Mouse (Mus musculus) layer of hippocampus, adult 9-11 months (tissue): Measurements from ENCODE around the gene Zmiz2.
"Not testable (repeated sequence)": the region's sequence is repeated elsewhere in the genome, so short reads cannot be mapped to it uniquely, and the experiment has no call there.

Experiments
- DNase-seq: peaks from one replicate; pipeline ENCODE4 v3.0.0; 2022

Zmiz2 gene

DNA sequence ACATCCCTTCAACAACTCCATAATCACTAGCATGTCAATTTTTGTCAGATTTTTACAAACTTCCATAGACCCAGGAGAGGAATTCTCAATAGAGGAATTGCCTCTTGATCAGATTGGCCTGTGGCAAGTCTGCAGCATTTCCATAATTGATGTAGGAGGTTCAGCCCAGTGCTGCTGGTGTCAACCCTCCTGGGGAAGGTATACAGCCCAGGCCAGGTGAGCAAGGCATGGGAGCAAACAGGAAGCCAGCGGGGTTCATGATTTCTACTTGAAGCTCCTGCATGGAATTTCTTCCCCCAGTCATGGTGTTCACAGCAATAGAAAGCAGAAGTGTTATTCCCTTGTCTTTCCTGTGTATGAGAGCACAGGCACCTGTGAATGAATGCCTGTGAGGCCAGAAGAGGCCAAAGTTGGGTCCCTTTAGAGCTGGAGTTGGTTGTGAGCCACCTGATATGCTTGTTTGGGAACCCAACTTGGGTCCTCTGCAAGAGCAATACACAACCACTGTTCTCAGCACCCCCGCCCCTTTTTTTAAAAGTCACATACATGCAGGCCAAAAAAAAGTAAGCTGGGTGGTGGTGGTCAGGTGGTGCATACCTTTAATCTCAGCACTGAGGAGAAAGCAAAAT lies 32.0 kb downstream of the Zmiz2 start:
- DNase-seq, result no peak

DNA sequence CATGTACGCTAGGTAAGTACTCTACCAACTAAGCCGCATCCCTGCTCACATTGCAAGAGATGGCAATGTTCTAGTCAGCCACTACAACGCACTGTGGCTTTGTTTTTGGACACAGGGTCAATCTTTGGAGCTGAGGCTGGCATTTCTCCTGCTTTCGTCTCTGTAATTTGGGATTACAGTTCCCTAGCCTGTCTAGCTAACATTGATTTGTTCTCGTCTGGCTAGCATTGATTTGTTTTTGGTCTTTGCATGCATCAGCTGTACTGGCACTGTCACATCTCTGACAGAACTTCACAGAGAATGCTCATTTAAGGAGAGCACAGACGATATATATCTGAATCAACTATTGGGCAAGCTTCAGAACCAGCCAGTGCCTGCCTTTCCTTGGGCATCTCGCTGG lies 41.3 kb downstream of the Zmiz2 start:
- DNase-seq, result no peak

DNA sequence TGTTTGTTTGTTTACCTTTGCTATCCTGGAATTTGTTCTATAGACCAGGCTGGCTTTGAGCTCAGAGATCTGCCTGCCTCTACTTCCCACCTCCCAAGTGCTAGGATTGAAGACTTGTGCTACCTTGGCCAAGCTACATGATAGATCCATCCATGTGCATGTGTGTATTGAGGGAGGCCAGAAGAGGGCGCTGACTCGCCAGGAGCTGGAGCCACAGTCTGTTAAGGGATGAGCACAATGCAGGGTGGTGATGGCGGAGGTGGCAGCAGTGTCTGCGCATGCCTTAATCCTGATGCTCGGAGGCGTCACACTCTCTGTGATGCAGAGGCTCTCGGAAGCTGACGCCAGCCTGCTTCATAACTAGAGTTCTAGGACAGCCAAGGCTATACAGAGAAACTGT lies 47.6 kb downstream of the Zmiz2 start:
- no peak for DNase-seq

DNA sequence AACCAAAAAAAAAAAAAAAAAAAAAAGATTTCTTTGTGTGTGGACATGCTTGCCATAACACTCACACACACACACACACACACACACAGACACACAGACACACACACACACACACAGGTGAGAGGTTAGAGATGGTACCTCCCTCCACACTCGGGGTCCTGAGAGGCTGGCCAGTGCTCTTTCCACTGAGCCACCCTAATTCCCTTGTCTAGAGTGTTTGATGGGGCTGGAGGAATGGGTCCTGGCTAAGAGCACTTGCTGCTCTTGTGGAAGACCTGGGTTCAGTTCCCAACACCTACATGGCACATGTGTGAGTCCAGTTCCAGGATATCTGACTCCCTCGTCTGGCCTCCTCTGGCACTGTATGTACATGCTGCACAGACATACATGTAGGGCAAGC lies 48.8 kb downstream of the Zmiz2 start:
- no peak for DNase-seq

DNA sequence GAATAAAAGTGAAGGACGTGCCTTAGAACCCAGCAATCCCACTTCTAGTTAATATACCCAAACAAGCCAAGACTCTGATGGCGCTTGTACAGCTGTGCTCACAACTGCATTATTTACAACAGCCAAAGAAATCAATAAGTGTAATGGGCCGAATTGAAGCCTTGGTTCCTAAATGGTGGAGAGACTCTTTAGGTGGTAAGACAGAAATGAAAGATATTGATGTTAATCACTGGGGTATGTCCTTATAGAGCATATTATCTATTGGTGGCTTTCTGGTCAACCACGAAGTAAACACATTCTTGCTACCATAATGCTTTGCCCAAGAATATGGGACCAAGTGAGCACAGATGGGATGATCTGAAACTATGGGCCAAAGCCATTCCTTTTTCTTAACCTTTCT lies 51.3 kb downstream of the Zmiz2 start:
- DNase-seq, result no peak

DNA sequence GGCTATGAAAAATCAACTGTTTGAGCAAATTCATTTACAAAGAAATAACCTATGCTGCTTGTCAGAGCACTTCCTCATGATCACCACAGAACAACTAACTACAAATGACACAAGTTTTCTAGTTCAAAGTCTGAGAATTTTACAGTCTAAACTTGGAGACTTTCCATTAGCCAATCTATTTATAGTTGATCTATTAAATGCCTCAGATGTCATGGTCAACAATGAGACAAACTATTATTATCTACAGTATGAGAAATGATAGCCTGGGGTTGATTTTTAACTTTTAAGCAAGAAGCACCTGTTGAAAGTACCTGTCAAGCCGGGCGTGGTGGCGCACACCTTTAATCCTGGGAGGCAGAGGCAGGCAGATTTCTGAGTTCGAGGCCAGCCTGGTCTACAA lies 53.7 kb downstream of the Zmiz2 start:
- no peak for DNase-seq

DNA sequence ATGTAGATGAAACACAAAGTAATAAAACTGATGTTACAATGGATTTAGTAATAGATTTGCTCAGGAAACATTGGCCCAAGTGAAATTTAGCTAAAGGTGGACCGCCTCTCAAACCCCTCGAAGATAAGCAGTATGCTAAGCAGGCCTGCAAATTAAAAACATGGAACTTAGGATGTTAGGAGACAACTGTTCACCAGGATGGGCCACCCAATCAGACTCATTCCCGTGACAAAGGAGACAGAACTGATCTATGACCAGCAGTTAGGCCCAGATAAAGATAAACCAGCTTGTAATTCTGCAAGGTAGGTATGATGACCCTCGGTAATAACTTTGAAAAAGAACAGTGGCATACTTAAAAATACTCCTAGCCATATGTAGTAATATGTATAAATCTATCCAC lies 54.2 kb downstream of the Zmiz2 start:
- DNase-seq, result no peak

DNA sequence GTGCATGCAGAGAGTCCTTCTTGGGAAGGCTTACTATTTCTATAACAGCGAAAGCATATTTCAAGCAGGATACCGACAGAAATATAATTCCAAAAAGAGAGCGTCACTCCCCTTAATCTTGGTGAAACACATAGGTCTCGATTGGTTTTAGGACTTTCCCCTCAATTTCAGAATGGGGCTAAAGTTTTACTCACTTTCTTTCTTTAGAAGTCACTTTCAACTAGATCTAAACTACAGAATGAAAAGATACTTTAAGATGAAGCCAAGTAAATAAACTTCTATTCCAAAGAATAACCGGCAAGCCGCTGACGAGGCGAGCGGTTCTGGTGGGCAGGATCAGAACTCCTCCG lies 54.8 kb downstream of the Zmiz2 start:
- no peak for DNase-seq

DNA sequence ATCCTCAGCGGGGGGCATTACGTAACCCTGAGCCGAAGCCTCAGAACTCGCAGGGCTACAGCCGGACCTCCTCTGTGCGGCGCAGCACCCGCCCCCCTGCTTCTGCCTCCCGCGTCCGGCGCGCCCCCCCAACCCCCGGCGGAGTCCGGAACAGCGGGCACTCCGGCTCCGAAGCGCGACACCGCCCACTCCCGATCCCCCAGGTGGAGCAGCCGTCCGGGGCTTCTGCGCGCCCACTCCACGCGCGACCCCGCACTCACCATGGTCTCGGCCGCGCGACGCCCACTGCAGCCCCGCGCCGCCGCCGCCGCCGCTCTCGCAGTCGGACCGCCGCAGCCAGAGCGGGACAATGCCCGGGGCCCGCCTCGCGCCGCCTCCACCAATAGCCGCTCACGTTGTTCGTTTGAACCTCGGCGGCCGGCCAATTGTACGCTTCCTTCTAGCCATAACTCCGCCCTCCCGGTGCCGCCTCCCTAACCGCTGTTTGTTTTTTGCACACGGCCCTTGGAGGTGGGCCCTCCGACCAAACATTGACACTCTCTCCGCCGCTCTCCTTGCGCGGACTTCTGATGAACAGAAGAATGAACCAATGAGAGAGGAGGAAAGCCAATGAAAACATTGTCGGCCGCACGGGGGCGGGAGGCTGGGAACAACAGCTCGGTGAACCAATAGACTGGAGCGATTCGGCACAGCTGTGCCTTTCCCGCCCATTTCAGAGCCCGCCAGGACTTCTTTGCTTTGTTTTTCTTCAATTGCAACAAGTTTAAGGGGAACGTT lies 55.4 kb downstream of the Zmiz2 start, which contains the start of gene H2afv:
Gene H2afv, minus strand, starts transcription at position 367 of the 777 bp plus-strand sequence.
- peak; percentile 100 for DNase-seq

DNA sequence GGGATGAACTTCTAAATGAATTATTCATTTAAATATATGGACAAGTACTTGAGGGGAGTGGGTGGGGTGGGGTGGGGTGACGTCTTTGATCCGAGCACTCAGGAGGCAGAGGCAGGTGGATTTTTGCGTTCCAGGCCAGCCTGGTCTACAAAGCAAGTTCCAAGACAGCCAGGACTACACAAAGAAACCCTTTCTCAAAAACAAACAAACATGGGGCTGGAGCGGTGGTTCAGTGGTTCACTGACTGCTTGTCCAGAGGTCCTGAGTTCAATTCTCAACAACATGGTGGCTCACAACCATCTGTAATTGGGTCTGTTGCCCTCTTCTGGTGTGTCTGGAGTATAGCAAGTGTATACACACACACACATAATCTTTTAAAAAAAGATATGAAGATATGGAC lies 56.6 kb downstream of the Zmiz2 start:
- DNase-seq, result no peak

DNA sequence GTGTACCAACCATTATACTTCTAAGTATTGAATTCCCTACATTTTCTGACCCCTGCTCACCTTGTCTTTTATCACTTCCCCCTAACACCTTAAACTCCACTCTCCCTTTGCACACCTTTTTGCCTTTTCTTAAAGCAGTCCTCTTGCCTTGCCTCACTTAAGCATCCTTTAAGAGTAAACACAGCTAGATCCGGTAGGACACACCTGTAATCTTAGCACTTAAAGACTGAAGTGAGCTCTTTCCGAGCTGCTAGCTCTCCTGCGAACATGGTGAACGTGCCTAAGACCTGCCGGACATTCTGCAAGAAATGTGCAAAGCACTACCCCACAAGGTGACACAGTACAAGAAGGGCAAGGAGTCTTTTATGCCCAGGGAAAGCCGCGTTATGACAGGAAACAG lies 57.1 kb downstream of the Zmiz2 start:
- no peak for DNase-seq

DNA sequence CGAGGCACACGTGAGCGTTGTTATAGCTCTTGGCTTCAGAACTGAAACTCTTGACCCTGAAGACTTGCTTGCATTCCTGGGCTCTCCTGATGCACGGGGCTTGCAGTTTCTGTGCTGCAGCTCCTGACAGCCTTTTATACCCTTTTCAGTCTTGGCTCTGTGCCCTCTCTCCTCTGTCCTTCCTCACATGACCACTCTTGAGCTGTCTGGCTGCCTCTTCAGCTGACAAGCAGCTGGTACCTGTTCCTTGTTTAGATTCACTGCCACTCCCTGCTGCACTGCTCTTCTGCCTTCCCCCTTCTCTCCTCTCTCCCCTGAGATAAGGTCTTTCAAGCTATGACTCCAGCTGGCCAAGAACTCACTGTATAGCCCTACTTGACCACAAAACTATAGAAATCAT lies 58.6 kb downstream of the Zmiz2 start:
- DNase-seq, result no peak

DNA sequence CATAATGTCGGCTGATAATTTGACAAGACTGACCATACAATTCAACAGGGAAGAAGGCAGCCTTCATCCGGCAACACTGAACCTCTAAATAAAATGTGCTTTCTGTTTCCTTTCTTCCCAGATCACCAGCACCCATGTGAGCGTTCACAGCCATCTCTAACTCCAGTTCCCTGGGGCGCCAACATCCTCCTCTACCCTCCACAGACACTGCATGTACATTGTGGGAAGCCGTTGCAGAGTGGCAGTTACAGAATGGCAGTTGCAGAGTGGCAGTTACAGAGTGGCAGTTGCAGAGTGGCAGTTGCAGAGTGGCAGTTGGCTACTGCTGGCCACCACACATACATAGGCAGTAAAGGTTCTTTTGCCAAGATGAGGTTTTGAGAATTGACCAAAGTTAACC lies 59.3 kb downstream of the Zmiz2 start:
- DNase-seq, result not testable (repeated sequence)
